Mouse (Mus musculus): ENCODE measurements around the gene Pigl. TPM values are rescaled to one million over a fixed set of nuclear protein-coding genes. Genes with fewer than 3 reads are reported as not detected.

The Pigl gene
- total RNA-seq, 2 experiments from 2014 or later, result 2.1 TPM; not detected in 1

- no peak for ATAC-seq (replicated peaks; ENCODE audit: low FRiP score, poor library complexity, severe bottlenecking)
Measured at GRCm38 (mm10) chr11:62553633-62554032, 95.4 kb downstream of the Pigl start.

GRCm38 (mm10) chr11:62554163-62554855 lies 96.0 kb downstream of the Pigl start:
- ATAC-seq (replicated peaks; ENCODE audit: low FRiP score, poor library complexity, severe bottlenecking), result no peak

DNA sequence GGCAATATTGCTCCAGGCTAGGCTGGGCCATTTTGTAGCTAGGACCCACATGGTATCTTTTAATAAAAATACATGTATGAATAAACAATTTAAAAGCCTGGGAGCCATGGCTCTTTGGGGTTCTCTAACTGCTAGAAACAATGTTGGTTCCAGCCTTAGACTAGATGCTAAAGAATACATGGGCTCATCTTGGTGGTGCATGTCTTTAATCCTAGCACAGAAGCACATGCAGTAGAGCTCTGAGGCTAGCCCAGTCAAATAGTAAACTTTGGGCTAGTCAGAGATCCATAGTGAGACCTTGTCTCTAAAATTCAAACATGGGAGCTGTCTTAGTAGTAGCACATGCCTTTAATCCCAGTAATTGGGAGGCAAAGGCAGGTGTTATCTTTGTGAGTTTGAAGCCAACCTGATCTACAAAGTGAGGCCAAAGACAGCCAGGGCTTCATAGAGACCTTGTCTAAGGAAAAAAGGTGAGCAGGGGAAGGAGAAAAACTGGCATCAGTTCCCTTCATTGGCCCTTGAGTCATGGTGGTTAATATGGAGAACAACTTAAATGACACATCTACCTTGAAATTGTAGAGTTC lies 96.8 kb downstream of the Pigl start:
- no peak for ATAC-seq (replicated peaks; ENCODE audit: low FRiP score, poor library complexity, severe bottlenecking)

DNA sequence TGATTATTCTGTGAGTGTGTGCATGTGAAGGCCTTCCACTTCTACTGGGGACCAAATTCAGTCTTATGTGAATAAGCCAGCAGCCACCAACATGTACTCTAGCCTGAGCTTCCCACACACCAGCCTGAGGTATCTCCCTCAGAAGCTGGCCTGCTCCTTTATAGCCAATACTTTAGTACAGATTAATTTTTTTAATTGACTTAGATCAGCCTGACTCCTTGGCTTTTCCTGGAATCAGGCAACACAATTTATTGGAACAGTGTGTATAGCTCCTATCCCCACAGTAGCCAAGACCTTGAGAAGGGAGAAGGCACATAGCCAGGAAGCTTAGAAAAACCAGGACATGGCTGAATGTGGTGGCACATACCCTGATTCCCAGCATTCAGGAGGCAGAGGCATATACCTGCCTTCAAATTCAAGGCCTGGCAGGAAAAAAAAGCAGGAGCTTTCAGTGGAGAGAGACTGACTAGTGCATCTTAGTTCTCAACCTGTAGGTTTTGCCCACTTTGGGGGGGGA lies 97.7 kb downstream of the Pigl start:
- no peak for ATAC-seq (replicated peaks; ENCODE audit: low FRiP score, poor library complexity, severe bottlenecking)

- no peak for ATAC-seq (replicated peaks; ENCODE audit: low FRiP score, poor library complexity, severe bottlenecking)
Measured at GRCm38 (mm10) chr11:62557205-62557604, 98.9 kb downstream of the Pigl start.

GRCm38 (mm10) chr11:62558152-62558551 lies 99.9 kb downstream of the Pigl start:
- no peak for ATAC-seq (replicated peaks; ENCODE audit: low FRiP score, poor library complexity, severe bottlenecking)

DNA sequence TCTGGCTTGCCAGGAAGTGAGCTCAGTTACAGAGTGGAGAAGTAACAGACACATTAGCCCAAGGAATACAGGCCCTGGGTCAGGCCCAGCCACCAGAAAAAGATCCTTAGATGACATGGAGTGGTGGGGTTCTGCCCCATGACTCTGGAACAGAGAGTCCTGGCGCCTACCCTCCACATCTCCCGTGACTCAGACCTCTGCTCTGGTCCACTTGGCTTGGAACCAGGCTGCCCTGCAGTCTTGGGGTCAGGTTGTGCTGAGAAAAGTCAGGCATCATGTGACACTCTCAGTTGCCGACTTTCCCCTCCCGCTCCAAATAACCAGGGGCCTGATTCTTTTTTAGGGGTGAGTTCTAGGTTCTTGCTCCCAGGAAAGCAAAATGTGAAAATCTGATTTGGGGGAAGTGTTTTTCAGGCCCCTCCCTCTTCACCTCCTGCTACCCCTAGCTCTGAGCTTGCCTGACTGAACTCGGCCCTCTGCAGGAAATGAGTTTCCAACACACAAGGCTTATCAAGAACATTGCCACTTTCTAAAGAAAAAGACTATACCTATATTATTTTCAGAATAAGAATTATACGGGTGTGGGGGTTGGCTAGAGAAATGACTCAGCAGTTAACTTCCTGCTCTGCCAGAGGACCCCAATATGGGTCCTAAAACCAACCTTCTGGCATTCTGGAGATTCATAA lies 100.8 kb downstream of the Pigl start:
- ATAC-seq (replicated peaks; ENCODE audit: low FRiP score, poor library complexity, severe bottlenecking), result no peak

- ATAC-seq (replicated peaks; ENCODE audit: low FRiP score, poor library complexity, severe bottlenecking), result peak; percentile 43
Measured at GRCm38 (mm10) chr11:62560463-62561016, 102.3 kb downstream of the Pigl start.

DNA sequence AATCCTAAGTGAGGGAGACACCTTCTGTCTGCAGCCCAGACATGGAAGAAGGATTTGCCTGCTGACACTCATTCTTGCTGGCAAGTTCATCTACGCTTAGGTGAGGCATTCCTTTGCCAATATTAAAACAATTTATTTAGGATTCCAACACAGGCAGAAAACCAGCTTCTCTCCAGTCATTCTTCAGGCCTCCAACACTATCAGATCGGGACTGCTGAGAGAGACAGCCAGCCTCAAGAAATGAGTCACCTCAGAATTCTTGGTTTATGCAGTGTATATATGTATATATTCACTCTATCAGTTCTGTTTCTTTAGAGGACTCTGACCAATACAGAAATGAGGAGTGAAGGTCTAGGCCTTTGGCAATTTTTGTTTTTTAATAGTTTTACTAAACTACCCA lies 105.3 kb downstream of the Pigl start:
- no peak for ATAC-seq (replicated peaks; ENCODE audit: low FRiP score, poor library complexity, severe bottlenecking)

Other genes starting within 250 kb of the Pigl start
- gene Adora2b, start 209.5 kb upstream of the Pigl start, total RNA-seq (2015; ENCODE audit: low replicate concordance), result 0.84 TPM in 1 of 2 replicates, not detected in the other
- gene Adora2b, start 209.5 kb upstream of the Pigl start, total RNA-seq (2017; ENCODE audit: low replicate concordance), result 0.77 TPM in 1 of 2 replicates, not detected in the other
- gene Zswim7, start 177.1 kb upstream of the Pigl start, total RNA-seq (2015; ENCODE audit: low replicate concordance), result 3.8 TPM in 1 of 2 replicates, not detected in the other
- not detected in 2 replicates for gene Zswim7, start 177.1 kb upstream of the Pigl start, total RNA-seq (2017; ENCODE audit: low replicate concordance)
- gene Ttc19, start 177.0 kb upstream of the Pigl start, total RNA-seq (2015; ENCODE audit: low replicate concordance), result 0.36 TPM in 1 of 2 replicates, not detected in the other
- gene Ttc19, start 177.0 kb upstream of the Pigl start, total RNA-seq (2017; ENCODE audit: low replicate concordance), result 2.7 and 3.4 TPM in 2 replicates
- gene Ncor1, start 81 bp downstream of the Pigl start, total RNA-seq (2015; ENCODE audit: low replicate concordance), result 222 and 243 TPM in 2 replicates
- gene Ncor1, start 81 bp downstream of the Pigl start, total RNA-seq (2017; ENCODE audit: low replicate concordance), result 252 and 266 TPM in 2 replicates
- gene Cenpv, start 80.8 kb downstream of the Pigl start, total RNA-seq (2015; ENCODE audit: low replicate concordance), result 12.6 and 55.9 TPM in 2 replicates
- gene Cenpv, start 80.8 kb downstream of the Pigl start, total RNA-seq (2017; ENCODE audit: low replicate concordance), result 18.4 and 28.8 TPM in 2 replicates
- gene Ubb, start 92.7 kb downstream of the Pigl start, total RNA-seq (2015; ENCODE audit: low replicate concordance), result 699 and 746 TPM in 2 replicates
- 465 and 536 TPM in 2 replicates for gene Ubb, start 92.7 kb downstream of the Pigl start, total RNA-seq (2017; ENCODE audit: low replicate concordance)
- gene Trpv2, start 116.0 kb downstream of the Pigl start, total RNA-seq (2015; ENCODE audit: low replicate concordance), result 7.6 and 18.9 TPM in 2 replicates
- gene Trpv2, start 116.0 kb downstream of the Pigl start, total RNA-seq (2017; ENCODE audit: low replicate concordance), result 7.0 and 7.8 TPM in 2 replicates
- gene Lrrc75a, start 190.1 kb downstream of the Pigl start, total RNA-seq (2015; ENCODE audit: low replicate concordance), result 2.9 TPM in 1 of 2 replicates, not detected in the other
- 0.53 TPM in 1 of 2 replicates, not detected in the other for gene Lrrc75a, start 190.1 kb downstream of the Pigl start, total RNA-seq (2017; ENCODE audit: low replicate concordance)
- 1.8 and 3.8 TPM in 2 replicates for gene Mmgt2, start 190.2 kb downstream of the Pigl start, total RNA-seq (2015; ENCODE audit: low replicate concordance)
- gene Mmgt2, start 190.2 kb downstream of the Pigl start, total RNA-seq (2017; ENCODE audit: low replicate concordance), result 3.0 and 4.5 TPM in 2 replicates

Data from erythroid progenitor cell, adult 5-6 weeks (primary cell).